Mouse (Mus musculus) cerebellum, adult 18-20 months (tissue): ENCODE results near the gene Mapk8ip1.

Experiments
- DNase-seq, 2 experiments: peaks; one replicate each; pipeline ENCODE4 v3.0.0; 2021

Gene Mapk8ip1

DNA sequence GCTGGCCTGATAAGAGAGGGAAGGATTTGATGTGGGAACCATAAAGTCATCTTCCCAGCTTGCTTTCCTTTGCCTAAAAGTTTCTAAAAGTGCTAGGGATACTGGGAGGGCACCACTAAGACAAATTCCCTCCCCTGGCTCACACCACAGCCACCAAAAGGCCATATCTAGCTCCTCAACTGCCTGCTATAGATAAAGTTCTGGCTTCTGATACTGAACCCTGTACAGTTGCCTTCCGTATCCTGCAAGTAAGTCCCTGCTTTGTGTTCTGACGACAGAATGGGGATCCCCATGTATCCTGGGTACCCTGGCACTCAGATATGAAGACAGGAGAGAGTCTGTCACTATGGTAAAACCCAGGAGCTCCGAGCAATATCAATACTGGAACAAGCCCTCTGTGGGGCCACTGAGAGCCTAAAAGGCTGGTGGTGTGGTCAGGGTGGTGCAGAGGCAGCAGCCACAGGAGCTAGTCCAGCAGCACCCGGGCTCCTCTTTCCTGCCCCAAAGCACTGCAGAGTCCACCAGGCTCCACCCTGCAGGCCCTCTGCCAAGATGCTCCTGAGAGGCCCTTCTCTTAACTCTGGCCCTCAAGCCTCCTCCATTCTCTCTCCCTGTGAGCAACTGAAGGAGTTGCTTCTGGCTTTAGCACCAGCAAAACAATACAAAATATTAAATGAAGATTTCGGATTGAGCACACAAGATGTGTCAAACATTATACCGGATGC, 10.7 kb downstream of the Mapk8ip1 start:
- DNase-seq: peak; percentile 66 to 69

DNA sequence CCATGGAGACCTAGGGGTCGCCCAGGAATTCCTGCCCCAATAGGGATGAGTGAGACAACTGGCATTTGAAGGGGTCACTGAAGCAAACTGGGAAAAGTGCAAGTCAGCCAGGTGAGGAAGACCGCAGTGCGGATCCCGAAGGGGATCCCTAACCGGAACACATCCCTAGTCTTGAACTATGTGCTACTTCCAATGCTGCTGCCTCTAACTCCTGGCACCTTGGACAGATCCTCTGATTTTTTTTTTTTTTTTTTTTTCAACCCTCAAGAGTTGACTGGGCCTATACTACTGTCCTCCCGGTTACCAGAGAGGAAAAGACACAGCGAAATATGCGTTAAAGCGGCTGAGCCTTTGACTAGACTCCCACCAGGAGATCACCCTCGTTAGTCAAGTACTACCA, 11.4 kb downstream of the Mapk8ip1 start:
- DNase-seq: no peak

GRCm38 (mm10) chr2:92388891-92389641, 12.0 kb downstream of the Mapk8ip1 start:
- peak; percentile 84 to 93 for DNase-seq

- DNase-seq: no peak
Measured at GRCm38 (mm10) chr2:92388081-92388517, 13.0 kb downstream of the Mapk8ip1 start.

DNA sequence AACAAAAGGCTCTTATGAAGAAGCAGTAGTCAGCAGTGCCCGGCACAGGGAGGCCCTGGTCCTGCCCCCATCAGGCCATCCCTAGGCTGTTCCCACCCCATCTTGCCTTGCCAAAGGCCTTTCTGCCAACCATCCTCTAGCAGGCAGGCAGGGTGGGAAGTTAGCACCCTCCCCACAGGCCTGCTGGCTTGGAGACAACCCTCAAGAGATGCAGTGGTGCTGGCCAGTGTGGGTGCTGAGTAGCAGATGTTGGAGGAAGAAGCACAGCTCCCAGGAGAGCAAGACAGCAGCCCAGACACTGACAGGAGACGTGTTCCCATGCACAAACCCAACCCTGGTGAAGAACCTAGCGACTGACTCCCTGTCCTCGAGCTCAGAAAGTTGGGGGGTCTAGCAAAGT, 13.4 kb downstream of the Mapk8ip1 start:
- DNase-seq: no peak

GRCm38 (mm10) chr2:92386821-92387570, 14.1 kb downstream of the Mapk8ip1 start:
- DNase-seq: peak in 1 of 2 experiments; percentile 27

- peak in 1 of 2 experiments; percentile 44 for DNase-seq
Measured at GRCm38 (mm10) chr2:92385113-92386051, 15.7 kb downstream of the Mapk8ip1 start.

- DNase-seq: no peak
Measured at GRCm38 (mm10) chr2:92384101-92384500, 17.0 kb downstream of the Mapk8ip1 start.

GRCm38 (mm10) chr2:92382759-92383158, 18.3 kb downstream of the Mapk8ip1 start:
- peak in 1 of 2 experiments; percentile 38 for DNase-seq

- peak; percentile 55 to 63 for DNase-seq
Measured at GRCm38 (mm10) chr2:92381901-92382588, 19.0 kb downstream of the Mapk8ip1 start, which contains the start of gene 1700029I15Rik. 1700029I15Rik (plus strand) TSS chr2:92382538.

- no peak for DNase-seq
Measured at GRCm38 (mm10) chr2:92381161-92381560, 19.9 kb downstream of the Mapk8ip1 start.

GRCm38 (mm10) chr2:92380495-92381050, 20.5 kb downstream of the Mapk8ip1 start:
- no peak for DNase-seq

DNA sequence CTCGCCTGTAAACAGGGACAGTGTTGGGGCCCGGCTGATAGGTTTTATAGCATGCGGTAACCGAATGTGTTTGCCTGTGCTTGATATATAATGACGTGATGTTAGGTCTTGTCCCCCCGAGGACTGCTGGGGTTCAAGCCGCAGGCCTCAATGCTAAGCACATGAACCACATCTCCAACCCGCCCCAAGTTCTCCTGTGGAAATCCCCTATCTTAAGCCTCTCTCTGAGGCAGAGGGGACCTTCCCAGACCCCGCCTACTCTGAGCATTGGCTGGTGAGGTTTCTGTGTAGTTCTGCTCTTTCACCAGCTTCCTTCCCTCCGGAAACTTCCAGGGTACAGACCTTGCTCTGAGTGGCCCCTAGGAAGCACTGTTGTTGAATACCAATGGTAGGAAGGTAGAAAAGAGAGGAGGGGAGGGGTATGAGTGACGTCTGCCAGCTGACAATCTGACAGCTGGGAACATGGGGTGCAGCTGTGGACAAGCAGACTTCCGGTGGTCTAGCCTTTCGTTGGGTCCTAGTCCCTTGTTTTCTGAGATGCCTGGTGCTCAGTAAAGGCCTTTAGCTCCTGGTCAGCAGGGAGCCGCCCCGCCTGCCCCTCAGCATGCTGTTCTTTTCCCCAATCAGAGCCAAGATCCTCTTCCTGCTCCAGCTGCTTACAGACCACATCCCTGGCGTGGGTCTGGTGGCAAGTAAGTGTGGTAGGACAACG, 21.1 kb downstream of the Mapk8ip1 start:
- DNase-seq: no peak

DNA sequence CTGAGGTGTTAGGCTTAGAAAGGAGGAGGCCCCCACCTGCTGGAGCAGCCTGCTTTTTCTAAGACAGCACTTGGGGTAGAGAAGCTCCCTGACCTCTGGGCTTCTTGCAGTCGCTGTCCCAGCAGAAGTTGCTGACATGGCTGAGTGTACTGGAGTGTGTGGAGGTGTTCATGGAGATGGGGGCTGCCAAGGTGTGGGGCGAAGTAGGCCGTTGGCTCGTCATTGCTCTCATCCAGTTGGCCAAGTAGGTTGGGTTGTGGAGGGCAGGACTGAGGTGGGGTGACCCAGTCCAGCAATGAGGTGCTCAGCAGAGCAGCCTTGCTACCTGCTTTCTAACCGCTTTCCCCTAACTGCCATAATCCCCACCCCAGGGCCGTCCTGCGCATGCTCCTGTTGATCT, 23.7 kb downstream of the Mapk8ip1 start:
- peak in 1 of 2 experiments; percentile 23 for DNase-seq

DNA sequence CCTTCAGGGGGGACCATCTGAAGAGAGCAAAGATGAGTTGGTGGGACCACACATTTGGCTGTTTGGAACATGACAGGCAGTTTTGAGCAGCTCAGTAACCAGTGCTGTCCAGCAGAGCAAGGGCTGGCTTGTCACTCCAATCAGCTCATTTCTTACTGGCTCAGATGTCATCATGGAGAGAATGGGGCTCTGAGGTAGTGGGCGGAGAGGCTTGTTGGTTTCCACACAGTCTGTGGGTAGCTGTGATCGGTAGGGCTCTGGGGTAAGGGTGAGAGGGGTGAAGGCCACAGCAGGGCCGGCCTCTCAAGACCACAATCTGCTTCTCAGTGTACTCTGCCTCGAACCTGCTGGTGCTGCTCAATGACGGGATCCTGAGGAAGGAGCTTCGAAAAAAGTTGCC, 24.8 kb downstream of the Mapk8ip1 start:
- no peak for DNase-seq

GRCm38 (mm10) chr2:92375788-92376187, 25.3 kb downstream of the Mapk8ip1 start:
- no peak for DNase-seq

DNA sequence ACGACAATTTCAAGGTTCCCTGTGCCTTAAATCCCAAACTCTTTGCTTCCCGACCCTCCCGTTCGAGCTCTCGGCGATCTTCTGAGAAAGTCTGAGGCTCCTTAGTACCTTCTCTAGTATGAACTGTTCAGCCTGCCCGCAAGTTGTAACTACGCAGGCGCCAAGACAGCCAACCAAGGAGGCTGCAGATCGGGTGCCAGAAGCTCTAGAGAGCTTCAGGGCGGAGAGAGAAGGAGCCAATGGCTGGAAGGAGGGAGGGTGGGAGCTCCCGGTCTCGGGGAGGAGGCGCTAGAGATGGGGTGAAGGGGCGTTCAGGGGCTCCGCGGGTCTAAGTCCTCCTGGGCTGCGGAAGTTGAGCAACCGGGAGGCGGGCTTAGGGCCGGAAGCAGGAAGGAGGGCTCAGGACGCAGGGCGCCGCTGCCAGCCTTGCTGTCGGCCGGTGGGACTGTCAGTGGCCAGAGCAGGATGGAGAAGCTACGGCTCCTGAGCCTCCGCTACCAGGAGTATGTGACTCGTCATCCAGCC, 25.9 kb downstream of the Mapk8ip1 start:
- DNase-seq: peak; percentile 90 to 94

- DNase-seq: peak; percentile 60 to 61
Measured at GRCm38 (mm10) chr2:92374514-92374913, 26.5 kb downstream of the Mapk8ip1 start, which contains the start of the genes Pex16 and Large2. Pex16 (plus strand) TSS chr2:92374676. Large2 (minus strand) TSS chr2:92374869.

GRCm38 (mm10) chr2:92373437-92373813, 27.6 kb downstream of the Mapk8ip1 start:
- peak in 1 of 2 experiments; percentile 14 for DNase-seq
